Mouse (Mus musculus): ENCODE results near the gene Rasgrf1. TPM values are rescaled to one million over a fixed set of nuclear protein-coding genes. Genes with fewer than 3 reads are reported as not detected.
"Not testable (repeated sequence)": the region's sequence is repeated elsewhere in the genome, so short reads cannot be mapped to it uniquely, and the experiment has no call there.

Gene Rasgrf1
- polyA plus RNA-seq, 1 experiment = not detected

DNA sequence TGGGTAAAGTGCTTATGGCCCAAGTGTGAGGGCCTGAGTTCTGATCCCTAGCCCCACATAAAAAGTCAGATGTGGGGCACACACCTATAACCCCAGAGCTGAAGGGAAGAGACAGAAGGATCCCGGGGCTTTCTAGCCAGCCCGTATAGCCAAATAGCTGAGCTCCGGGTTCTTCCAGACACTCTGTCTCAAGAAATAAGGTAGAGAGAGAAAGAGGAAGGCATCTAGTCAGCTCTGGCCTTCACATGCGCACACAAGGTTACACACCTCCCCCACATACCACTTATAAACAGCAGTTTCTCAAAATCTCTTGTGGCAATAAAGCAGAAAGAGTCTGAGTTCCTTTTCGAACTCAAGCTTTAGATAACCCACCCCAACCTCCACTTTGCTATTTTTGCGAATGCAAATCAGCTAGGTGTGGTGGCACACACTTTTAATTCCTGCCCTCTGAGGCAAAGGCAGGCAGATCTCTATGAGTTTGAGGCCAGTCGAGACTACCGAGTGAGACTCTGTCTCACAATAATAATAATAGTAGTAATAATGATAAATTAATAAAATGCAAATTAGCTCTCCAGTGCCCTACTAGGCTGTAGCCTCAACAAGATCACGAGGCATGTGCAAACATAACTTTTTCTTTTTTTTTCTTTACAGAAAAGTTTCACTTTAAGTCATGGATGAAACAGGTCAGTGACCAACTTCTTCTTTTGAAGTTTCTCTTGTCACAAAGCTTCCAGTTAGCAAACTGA, 150.3 kb downstream of the Rasgrf1 start:
- Histone ChIP-seq H3K27ac (ENCODE audit: insufficient read depth, low read length) (no peak overlapping the region), H3K4me1 (ENCODE audit: control insufficient read depth, insufficient read depth, low read length) (no peaks in the 10 kb centered on the region), H3K4me3 (ENCODE audit: low read depth, low read length) (no peak overlapping the region), H3K9me3 (replicated peaks; ENCODE audit: control insufficient read depth, insufficient read depth, low read length, poor library complexity, severe bottlenecking) (no peaks in the 10 kb centered on the region), H3K36me3 (ENCODE audit: control insufficient read depth, insufficient read depth, low read length, poor library complexity, severe bottlenecking) (no peaks in the 10 kb centered on the region), H3K9ac (ENCODE audit: low read depth, poor library complexity, severe bottlenecking) (no peak overlapping the region), H3K27me3 (ENCODE audit: control insufficient read depth, insufficient read depth, low read length, poor library complexity, severe bottlenecking) (peaks cover 1% of the 10 kb centered on the region; the same call in 1 of the 2 replicates)
- no peak for TF ChIP-seq EP300 (IDR thresholded peaks at IDR 0.05; ENCODE audit: insufficient read depth, low read depth, low read length)

DNA sequence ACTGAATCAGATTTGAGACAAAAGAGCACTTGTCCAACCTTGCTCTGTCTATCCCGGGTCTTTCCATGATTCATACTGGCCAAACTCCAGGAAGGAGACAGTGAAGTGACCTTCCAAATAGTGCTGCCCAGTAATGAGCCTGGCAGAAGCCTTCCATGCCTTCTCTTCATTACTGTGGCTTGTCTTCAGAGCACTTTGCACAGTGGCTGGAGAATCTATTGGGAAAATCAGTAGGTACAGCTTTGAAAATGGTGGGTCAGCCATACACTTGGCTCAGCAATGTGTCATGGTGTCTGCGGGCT, 150.8 kb downstream of the Rasgrf1 start:
- Histone ChIP-seq H3K27me3 (ENCODE audit: control insufficient read depth, insufficient read depth, low read length, poor library complexity, severe bottlenecking) (no peaks in the 10 kb centered on the region; the same call in 1 of the 2 replicates), H3K4me3 (ENCODE audit: low read depth, low read length) (no peak overlapping the region), H3K9ac (ENCODE audit: low read depth, poor library complexity, severe bottlenecking) (no peak overlapping the region), H3K36me3 (ENCODE audit: control insufficient read depth, insufficient read depth, low read length, poor library complexity, severe bottlenecking) (no peaks in the 10 kb centered on the region), H3K4me1 (ENCODE audit: control insufficient read depth, insufficient read depth, low read length) (no peaks in the 10 kb centered on the region), H3K27ac (ENCODE audit: insufficient read depth, low read length) (no peak overlapping the region), H3K9me3 (replicated peaks; ENCODE audit: control insufficient read depth, insufficient read depth, low read length, poor library complexity, severe bottlenecking) (no peaks in the 10 kb centered on the region)
- no peak for TF ChIP-seq CTCF (IDR thresholded peaks at IDR 0.05; ENCODE audit: low read depth, low read length)
- no peak for TF ChIP-seq EP300 (IDR thresholded peaks at IDR 0.05; ENCODE audit: insufficient read depth, low read depth, low read length)
- TF ChIP-seq POLR2A (IDR thresholded peaks at IDR 0.05; ENCODE audit: insufficient read depth, low read length) = no peak

DNA sequence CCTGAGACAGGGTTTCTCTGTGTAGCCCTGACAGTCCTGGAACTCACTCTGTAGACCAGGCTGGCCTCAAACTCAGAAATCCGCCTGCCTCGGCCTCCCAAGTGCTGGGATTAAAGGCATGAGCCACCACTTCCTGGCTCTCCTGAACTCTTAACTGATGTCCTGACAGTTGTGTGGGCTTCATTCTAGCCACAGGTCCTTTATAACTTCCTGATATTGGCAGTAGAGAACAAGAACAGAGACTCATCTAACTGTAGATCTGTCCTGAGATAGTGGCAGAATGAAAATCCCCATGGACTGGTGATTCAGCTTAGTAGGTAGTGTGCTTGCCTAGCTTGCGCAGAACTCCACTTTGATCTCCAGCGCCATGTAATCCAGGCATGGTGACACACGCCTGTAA, 151.2 kb downstream of the Rasgrf1 start:
- not testable (repeated sequence) for H3K9ac ChIP-seq (ENCODE audit: low read depth, poor library complexity, severe bottlenecking); H3K27me3 ChIP-seq (ENCODE audit: control insufficient read depth, insufficient read depth, low read length, poor library complexity, severe bottlenecking); H3K4me3 ChIP-seq (ENCODE audit: low read depth, low read length); H3K9me3 ChIP-seq (replicated peaks; ENCODE audit: control insufficient read depth, insufficient read depth, low read length, poor library complexity, severe bottlenecking); H3K36me3 ChIP-seq (ENCODE audit: control insufficient read depth, insufficient read depth, low read length, poor library complexity, severe bottlenecking); H3K4me1 ChIP-seq (ENCODE audit: control insufficient read depth, insufficient read depth, low read length); H3K27ac ChIP-seq (ENCODE audit: insufficient read depth, low read length)

DNA sequence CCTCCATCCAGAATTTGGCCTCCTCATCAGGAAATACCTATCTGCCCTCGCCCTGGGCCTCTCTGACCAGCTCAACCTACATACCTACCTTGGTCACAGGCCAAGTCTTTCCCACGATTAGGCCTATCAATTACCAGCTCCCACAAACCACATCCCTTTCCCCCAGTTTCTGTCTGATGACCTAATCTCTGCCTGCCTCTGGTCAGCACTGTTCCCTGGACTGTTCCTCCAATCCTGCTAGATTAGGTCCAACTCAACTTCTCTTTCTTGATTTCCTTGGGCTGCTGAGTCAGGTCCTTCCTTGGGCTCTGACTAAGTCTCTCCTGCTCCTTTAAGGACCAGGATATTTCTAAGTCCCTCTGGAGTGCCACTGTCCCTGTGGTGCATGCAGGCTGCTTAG, 157.6 kb downstream of the Rasgrf1 start:
- no peak overlapping the region for H3K27ac ChIP-seq (ENCODE audit: insufficient read depth, low read length)
- H3K9me3 ChIP-seq (replicated peaks; ENCODE audit: control insufficient read depth, insufficient read depth, low read length, poor library complexity, severe bottlenecking) = no peaks in the 10 kb centered on the region
- H3K27me3 ChIP-seq (ENCODE audit: control insufficient read depth, insufficient read depth, low read length, poor library complexity, severe bottlenecking) = no peaks in the 10 kb centered on the region
- no peak overlapping the region for H3K4me3 ChIP-seq (ENCODE audit: low read depth, low read length)
- H3K36me3 ChIP-seq (ENCODE audit: control insufficient read depth, insufficient read depth, low read length, poor library complexity, severe bottlenecking) = no peaks in the 10 kb centered on the region
- no peak overlapping the region for H3K9ac ChIP-seq (ENCODE audit: low read depth, poor library complexity, severe bottlenecking)
- no peaks in the 10 kb centered on the region for H3K4me1 ChIP-seq (ENCODE audit: control insufficient read depth, insufficient read depth, low read length)
- TF ChIP-seq EP300 (IDR thresholded peaks at IDR 0.05; ENCODE audit: insufficient read depth, low read depth, low read length) (no peak), CTCF (IDR thresholded peaks at IDR 0.05; ENCODE audit: low read depth, low read length) (no peak), POLR2A (IDR thresholded peaks at IDR 0.05; ENCODE audit: insufficient read depth, low read length) (no peak)

DNA sequence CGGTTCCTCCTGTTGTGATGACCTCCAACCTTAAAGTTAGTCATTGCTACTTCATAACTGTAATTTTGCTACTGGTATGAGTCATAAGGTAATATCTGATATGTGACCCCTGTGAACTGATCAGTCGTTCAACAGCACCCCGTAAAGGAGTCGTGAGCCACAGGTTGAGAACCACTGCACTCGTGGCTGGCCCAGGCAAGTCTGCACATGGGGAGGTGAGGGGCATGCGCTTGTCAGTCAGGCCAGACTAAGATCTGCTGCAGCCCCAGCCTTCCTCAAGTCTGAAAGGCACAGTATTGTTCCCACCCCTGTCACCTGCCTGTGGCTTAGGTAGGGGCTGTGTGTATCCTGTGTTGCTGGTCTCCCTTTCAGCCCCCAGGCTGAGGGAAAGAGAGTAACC, 159.1 kb downstream of the Rasgrf1 start:
- no peak for TF ChIP-seq EP300 (IDR thresholded peaks at IDR 0.05; ENCODE audit: insufficient read depth, low read depth, low read length)
- TF ChIP-seq CTCF (IDR thresholded peaks at IDR 0.05; ENCODE audit: low read depth, low read length) = no peak
- no peak for TF ChIP-seq POLR2A (IDR thresholded peaks at IDR 0.05; ENCODE audit: insufficient read depth, low read length)
- Histone ChIP-seq H3K4me3 (ENCODE audit: low read depth, low read length) (no peak overlapping the region), H3K27ac (ENCODE audit: insufficient read depth, low read length) (no peak overlapping the region)

DNA sequence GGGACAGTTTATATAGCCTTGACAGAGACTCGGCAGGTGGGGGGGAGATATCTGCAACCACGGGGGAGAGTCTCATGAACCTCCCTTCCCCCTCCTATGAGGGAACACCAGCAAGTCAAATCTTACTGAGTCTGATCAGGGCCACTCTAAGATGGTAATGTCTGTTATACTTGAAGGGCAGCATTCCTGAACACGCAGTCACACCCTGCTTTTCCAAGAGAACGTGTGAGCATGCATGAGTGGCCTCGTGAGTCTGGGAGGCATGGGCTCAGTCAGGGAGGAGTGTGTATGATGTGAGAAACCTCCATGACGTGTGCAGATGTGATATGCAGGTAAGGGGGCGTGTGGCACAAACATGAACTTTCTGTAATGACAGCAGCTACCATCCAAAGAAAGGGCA, 159.8 kb downstream of the Rasgrf1 start:
- H3K4me3 ChIP-seq (ENCODE audit: low read depth, low read length) = no peak overlapping the region
- no peak for TF ChIP-seq EP300 (IDR thresholded peaks at IDR 0.05; ENCODE audit: insufficient read depth, low read depth, low read length)
- TF ChIP-seq CTCF (IDR thresholded peaks at IDR 0.05; ENCODE audit: low read depth, low read length) = no peak
- no peaks in the 10 kb centered on the region; the same call in 1 of the 2 replicates for H3K27me3 ChIP-seq (ENCODE audit: control insufficient read depth, insufficient read depth, low read length, poor library complexity, severe bottlenecking)
- H3K4me1 ChIP-seq (ENCODE audit: control insufficient read depth, insufficient read depth, low read length) = no peaks in the 10 kb centered on the region
- H3K9me3 ChIP-seq (replicated peaks; ENCODE audit: control insufficient read depth, insufficient read depth, low read length, poor library complexity, severe bottlenecking) = no peaks in the 10 kb centered on the region
- no peaks in the 10 kb centered on the region for H3K36me3 ChIP-seq (ENCODE audit: control insufficient read depth, insufficient read depth, low read length, poor library complexity, severe bottlenecking)
- no peak overlapping the region for H3K27ac ChIP-seq (ENCODE audit: insufficient read depth, low read length)
- no peak overlapping the region for H3K9ac ChIP-seq (ENCODE audit: low read depth, poor library complexity, severe bottlenecking)

More for the DNA sequence above, 159.1 kb downstream of the Rasgrf1 start:
- H3K27me3 ChIP-seq (ENCODE audit: control insufficient read depth, insufficient read depth, low read length, poor library complexity, severe bottlenecking) = no peaks in the 10 kb centered on the region
- H3K9me3 ChIP-seq (replicated peaks; ENCODE audit: control insufficient read depth, insufficient read depth, low read length, poor library complexity, severe bottlenecking) = no peaks in the 10 kb centered on the region
- H3K9ac ChIP-seq (ENCODE audit: low read depth, poor library complexity, severe bottlenecking) = no peak overlapping the region
- no peaks in the 10 kb centered on the region for H3K36me3 ChIP-seq (ENCODE audit: control insufficient read depth, insufficient read depth, low read length, poor library complexity, severe bottlenecking)
- H3K4me1 ChIP-seq (ENCODE audit: control insufficient read depth, insufficient read depth, low read length) = no peaks in the 10 kb centered on the region

Measured in ES-Bruce4 (cell line).